Mouse (Mus musculus): ENCODE measurements at regions not wholly inside any gene's neighbourhood (a gene's known extent, or its start where the extent isn't known, plus 50 kb on each side); places are given as distances from the start of the nearest gene placed in this dataset.

DNA sequence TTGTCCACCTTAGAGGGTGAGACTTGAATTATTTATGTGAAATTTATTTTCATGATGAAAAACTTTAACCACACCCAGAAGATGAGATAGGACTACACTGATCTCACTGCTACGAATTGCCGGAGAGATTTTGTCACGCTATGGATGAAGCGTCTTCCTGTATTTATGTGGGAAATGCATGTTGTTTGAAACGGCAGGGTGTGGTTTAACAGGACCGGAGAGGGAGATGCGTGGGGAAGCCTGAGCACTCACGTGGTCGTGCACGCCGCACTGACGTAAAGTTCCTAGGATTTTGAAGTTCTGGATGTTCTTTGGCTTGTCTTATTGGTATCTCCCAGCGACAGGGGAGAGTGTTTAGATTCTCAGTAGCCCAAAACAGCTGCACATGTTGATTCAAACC lies 139.3 kb upstream of the Ubr2 start:
- no peaks in the 10 kb centered on the region for H3K27me3 ChIP-seq
- no peak for ATAC-seq (ENCODE audit: insufficient number of reproducible peaks, low FRiP score, low TSS enrichment, low read depth)
- peaks cover 58% of the 10 kb centered on the region for H3K4me1 ChIP-seq
- 67% methylated on average over 13 of the region's 13 CpGs for WGBS
- no peak overlapping the region for H3K27ac ChIP-seq (replicated peaks)
- H3K9ac ChIP-seq, result no peak overlapping the region
- no peaks in the 10 kb centered on the region for H3K9me3 ChIP-seq (replicated peaks)
- no peak overlapping the region for H3K4me3 ChIP-seq (replicated peaks)
- no peaks in the 10 kb centered on the region for H3K36me3 ChIP-seq
- H3K4me2 ChIP-seq (replicated peaks), result no peak overlapping the region

DNA sequence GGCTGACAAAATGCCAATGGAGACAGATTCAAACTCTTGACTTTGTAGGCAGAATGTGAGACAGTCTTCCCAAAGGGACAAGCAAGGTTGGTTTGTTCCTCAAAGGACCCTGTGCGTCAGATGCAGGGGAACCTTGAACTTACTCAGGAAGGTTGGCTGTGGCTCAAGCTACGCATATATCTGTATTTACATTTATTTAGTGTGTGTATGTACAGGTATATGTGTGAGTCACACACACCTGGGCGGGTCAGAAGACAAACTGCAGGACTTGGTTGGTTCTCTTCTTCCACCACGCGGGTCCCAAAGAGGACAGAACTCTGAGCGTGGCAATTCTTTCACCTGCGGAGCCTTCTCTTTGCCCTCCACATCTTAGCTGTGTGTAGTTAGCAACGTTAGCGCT lies 138.8 kb upstream of the Ubr2 start:
- no peak overlapping the region for H3K27ac ChIP-seq (replicated peaks)
- peaks cover 63% of the 10 kb centered on the region for H3K4me1 ChIP-seq
- H3K4me2 ChIP-seq (replicated peaks), result no peak overlapping the region
- H3K9ac ChIP-seq, result no peak overlapping the region
- 89% methylated on average over 9 of the region's 9 CpGs for WGBS
- H3K4me3 ChIP-seq (replicated peaks), result no peak overlapping the region
- H3K36me3 ChIP-seq, result no peaks in the 10 kb centered on the region
- no peak for ATAC-seq (ENCODE audit: insufficient number of reproducible peaks, low FRiP score, low TSS enrichment, low read depth)
- no peaks in the 10 kb centered on the region for H3K27me3 ChIP-seq
- no peaks in the 10 kb centered on the region for H3K9me3 ChIP-seq (replicated peaks)

DNA sequence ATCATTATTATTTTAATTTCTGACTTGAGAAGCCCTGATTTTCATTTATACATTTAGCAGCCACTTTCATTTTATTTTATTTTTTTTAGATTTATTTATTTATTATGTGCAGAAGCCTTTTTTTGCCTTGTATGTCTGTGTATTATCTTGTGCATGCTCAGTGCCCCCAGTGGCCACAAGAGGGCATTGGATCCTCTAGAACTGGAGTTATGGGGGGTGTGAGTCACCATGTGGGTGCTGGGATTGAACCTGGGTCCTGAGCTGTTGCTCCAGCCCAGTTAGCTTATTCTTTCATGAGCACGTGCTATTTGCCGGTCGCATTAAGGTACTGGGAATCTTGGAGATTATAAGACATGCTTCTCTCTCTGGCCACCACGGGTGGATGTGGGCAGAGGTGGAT lies 136.3 kb upstream of the Ubr2 start:
- no peak overlapping the region for H3K9ac ChIP-seq
- no peak for ATAC-seq (ENCODE audit: insufficient number of reproducible peaks, low FRiP score, low TSS enrichment, low read depth)
- no peak overlapping the region for H3K4me3 ChIP-seq (replicated peaks)
- no peaks in the 10 kb centered on the region for H3K36me3 ChIP-seq
- no peak overlapping the region for H3K4me2 ChIP-seq (replicated peaks)
- no peak overlapping the region for H3K27ac ChIP-seq (replicated peaks)
- no peaks in the 10 kb centered on the region for H3K27me3 ChIP-seq
- H3K4me1 ChIP-seq, result peaks cover 75% of the 10 kb centered on the region
- H3K9me3 ChIP-seq (replicated peaks), result no peaks in the 10 kb centered on the region
- 87% methylated on average over 4 of the region's 4 CpGs for WGBS

DNA sequence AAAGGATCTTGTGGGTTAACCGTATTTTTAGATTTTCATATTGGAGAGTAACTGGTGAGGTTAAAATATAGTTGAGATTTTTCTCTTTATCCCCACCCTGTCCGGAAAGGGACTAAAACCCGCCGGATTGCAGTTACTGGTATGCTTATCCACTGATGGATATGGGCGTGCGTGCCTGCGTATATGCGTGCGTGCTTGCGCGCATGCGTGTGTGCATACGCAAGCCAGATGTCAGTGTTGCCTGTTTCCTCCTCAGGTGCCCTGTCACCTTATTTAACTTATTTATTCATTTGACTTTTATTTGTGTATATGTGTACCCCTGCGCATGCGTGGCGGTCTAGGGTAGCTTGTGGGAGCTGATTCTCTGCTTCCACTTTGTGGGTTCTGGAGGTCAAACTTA lies 135.2 kb upstream of the Ubr2 start:
- Histone ChIP-seq H3K36me3 (no peaks in the 10 kb centered on the region), H3K9ac (no peak overlapping the region), H3K27ac (replicated peaks) (no peak overlapping the region), H3K4me1 (peaks cover 66% of the 10 kb centered on the region), H3K27me3 (no peaks in the 10 kb centered on the region), H3K4me3 (replicated peaks) (no peak overlapping the region), H3K9me3 (replicated peaks) (no peaks in the 10 kb centered on the region), H3K4me2 (replicated peaks) (no peak overlapping the region)
- 95% methylated on average over 16 of the region's 16 CpGs for WGBS
- no peak for ATAC-seq (ENCODE audit: insufficient number of reproducible peaks, low FRiP score, low TSS enrichment, low read depth)

DNA sequence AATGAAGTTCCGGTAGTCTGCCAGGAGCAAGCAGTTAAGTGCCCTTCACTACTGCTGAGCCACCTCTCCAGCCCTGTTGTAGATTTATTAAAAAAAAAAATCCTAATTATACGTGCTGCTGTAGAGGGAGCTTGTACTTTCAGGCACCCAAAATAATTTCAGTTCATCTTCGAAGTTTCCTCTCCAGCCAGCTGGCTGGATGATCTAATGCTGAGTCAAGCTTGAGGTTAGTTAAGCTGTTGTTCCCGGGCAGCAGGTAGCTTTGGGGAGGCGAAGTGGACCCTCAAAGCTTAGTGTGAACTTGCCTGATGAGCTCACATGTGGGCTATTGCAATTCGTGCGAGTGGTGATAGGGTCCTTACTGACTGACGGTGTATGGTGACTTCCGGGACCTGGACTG lies 134.6 kb upstream of the Ubr2 start:
- H3K27ac ChIP-seq (replicated peaks), result 0 out of 2 replicates have a peak overlapping the region, but pooled peaks have one; percentile 31
- H3K4me2 ChIP-seq (replicated peaks), result no peak overlapping the region

DNA sequence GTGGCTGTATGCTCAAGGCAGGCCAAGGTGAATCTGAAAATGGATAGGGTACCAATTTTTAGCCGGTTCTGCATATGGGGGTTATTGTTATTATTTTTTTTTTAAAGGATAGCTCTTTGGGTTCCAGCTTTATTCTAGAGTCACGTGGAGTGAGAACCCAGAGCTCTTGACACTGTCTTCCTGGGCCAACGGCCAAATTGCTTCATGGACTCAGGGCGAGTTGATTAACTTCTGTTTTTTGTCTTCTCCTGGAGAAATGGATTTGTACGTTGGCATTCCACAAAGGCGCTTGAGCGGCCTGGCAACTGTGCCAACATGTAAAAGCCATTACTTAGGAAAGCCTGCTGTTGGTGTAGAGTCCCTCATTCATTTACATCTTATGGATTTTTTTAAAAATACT lies 134.1 kb upstream of the Ubr2 start:
- no peak overlapping the region for H3K4me2 ChIP-seq (replicated peaks)
- no peak overlapping the region for H3K9ac ChIP-seq
- H3K36me3 ChIP-seq, result no peaks in the 10 kb centered on the region
- H3K27me3 ChIP-seq, result no peaks in the 10 kb centered on the region
- H3K4me1 ChIP-seq, result peaks cover 62% of the 10 kb centered on the region
- WGBS, result 41% methylated on average over 7 of the region's 7 CpGs
- 0 out of 2 replicates have a peak overlapping the region, but pooled peaks have one; percentile 67 for H3K4me3 ChIP-seq (replicated peaks)
- H3K27ac ChIP-seq (replicated peaks), result 0 out of 2 replicates have a peak overlapping the region, but pooled peaks have one; percentile 31
- ATAC-seq (ENCODE audit: insufficient number of reproducible peaks, low FRiP score, low TSS enrichment, low read depth), result no peak
- no peaks in the 10 kb centered on the region for H3K9me3 ChIP-seq (replicated peaks)

More for the DNA sequence above, 134.6 kb upstream of the Ubr2 start:
- ATAC-seq (ENCODE audit: insufficient number of reproducible peaks, low FRiP score, low TSS enrichment, low read depth), result no peak
- no peaks in the 10 kb centered on the region for H3K27me3 ChIP-seq
- H3K4me1 ChIP-seq, result peaks cover 62% of the 10 kb centered on the region
- H3K36me3 ChIP-seq, result no peaks in the 10 kb centered on the region
- H3K9me3 ChIP-seq (replicated peaks), result no peaks in the 10 kb centered on the region
- H3K9ac ChIP-seq, result no peak overlapping the region
- WGBS, result 80% methylated on average over 9 of the region's 9 CpGs
- no peak overlapping the region for H3K4me3 ChIP-seq (replicated peaks)

DNA sequence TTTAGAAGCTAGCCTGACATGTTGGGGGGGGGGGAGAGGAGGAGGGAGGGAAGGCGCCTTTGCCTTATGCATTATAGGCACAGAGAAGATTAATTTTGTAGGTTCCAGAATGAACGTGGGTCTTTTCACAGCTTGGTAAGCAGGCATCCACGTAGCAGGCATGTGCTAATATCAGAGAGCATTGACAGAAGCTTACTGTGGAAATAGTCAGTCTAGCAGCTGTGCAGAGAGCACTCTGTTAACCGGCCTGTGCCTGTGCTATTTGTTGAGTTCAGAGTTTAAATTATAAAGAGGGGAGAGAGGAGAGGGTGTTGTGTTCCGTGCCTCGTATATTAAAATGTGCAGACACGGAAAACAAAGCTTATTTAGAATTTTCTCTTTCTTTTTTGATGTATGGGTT lies 133.5 kb upstream of the Ubr2 start:
- WGBS, result 53% methylated on average over 7 of the region's 7 CpGs
- Histone ChIP-seq H3K27ac (replicated peaks) (peak overlapping the region; percentile 31; the same call in 1 of the 2 replicates), H3K36me3 (no peaks in the 10 kb centered on the region), H3K27me3 (no peaks in the 10 kb centered on the region), H3K9ac (no peak overlapping the region), H3K4me1 (peaks cover 61% of the 10 kb centered on the region), H3K4me2 (replicated peaks) (peak overlapping the region; percentile 86; the same call in 1 of the 2 replicates), H3K9me3 (replicated peaks) (no peaks in the 10 kb centered on the region), H3K4me3 (replicated peaks) (peak overlapping the region; percentile 67)
- ATAC-seq (ENCODE audit: insufficient number of reproducible peaks, low FRiP score, low TSS enrichment, low read depth), result no peak

DNA sequence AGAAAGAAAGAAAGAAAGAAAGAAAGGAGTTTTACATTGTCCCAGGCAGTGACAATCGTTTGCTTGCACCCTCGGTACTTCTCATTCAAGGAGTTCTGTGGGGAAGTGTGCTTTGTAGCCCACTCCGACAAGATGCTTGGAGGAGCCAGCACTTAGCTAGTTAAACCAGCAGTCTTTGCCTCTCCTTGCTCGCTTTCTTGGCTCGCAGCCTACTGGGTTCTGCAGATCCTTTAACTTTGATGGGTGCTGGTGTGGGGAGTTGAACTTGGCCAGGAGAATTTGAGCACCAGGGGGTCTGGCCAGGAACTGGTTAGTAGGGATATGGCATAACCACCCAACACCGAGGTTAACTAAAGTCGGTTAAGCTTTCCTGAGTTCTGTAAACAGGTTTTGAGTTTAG lies 132.5 kb upstream of the Ubr2 start:
- peak overlapping the region; percentile 67 for H3K4me3 ChIP-seq (replicated peaks)
- no peaks in the 10 kb centered on the region for H3K9me3 ChIP-seq (replicated peaks)
- H3K4me2 ChIP-seq (replicated peaks), result peak overlapping the region; percentile 86
- no peaks in the 10 kb centered on the region for H3K27me3 ChIP-seq
- H3K27ac ChIP-seq (replicated peaks), result peak overlapping the region; percentile 99; the same call in 1 of the 2 replicates
- no peaks in the 10 kb centered on the region for H3K36me3 ChIP-seq
- 8% methylated on average over 7 of the region's 7 CpGs for WGBS
- peaks cover 55% of the 10 kb centered on the region for H3K4me1 ChIP-seq
- no peak for ATAC-seq (ENCODE audit: insufficient number of reproducible peaks, low FRiP score, low TSS enrichment, low read depth)
- H3K9ac ChIP-seq, result no peak overlapping the region

DNA sequence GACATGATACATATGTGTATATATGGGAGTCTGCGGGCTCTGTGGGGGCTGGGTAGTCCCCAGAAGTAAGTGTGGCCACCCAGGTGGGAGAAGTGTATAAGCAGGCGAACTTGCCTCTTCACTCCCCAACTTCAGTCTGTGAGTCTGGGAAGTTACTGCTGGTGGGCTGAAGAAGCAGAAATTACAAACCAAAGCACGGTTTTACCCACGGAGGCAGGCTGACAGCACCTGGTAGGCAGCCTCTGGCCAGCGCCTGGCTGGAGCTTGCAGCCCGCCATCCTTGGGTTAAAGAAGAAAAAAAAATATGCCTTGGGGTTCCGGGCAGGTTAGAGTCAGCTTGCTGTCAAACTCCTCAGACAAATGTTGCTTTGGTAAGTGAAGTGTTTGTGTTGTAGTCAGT lies 131.9 kb upstream of the Ubr2 start:
- Histone ChIP-seq H3K36me3 (no peaks in the 10 kb centered on the region), H3K27me3 (no peaks in the 10 kb centered on the region), H3K27ac (replicated peaks) (peak overlapping the region; percentile 99), H3K9me3 (replicated peaks) (no peaks in the 10 kb centered on the region), H3K4me3 (replicated peaks) (peak overlapping the region; percentile 67), H3K9ac (peak overlapping the region; percentile 53), H3K4me2 (replicated peaks) (peak overlapping the region; percentile 86), H3K4me1 (peaks cover 54% of the 10 kb centered on the region)
- no peak for ATAC-seq (ENCODE audit: insufficient number of reproducible peaks, low FRiP score, low TSS enrichment, low read depth)
- WGBS, result 1% methylated on average over 7 of the region's 7 CpGs

DNA sequence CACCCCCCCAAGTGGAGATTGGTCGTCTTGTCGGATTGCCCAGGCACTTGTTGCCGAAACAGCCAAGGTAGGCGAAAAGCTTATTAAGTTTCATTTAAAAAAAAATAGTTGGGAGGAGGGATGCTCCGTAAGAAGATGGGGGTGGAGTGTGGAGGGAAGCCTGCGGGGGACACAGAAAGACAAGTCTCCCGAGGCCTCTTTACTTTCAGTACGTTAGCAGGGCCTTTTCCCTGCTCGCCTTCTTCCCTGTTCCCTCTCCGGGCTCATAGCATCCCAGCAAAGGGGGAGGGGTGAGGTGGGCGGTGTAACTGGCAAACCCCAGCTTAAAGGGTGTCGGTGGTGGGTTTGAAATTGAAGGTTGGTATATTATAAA lies 131.5 kb upstream of the Ubr2 start:
- no peaks in the 10 kb centered on the region for H3K27me3 ChIP-seq
- peak overlapping the region; percentile 67 for H3K4me3 ChIP-seq (replicated peaks)
- H3K4me2 ChIP-seq (replicated peaks), result peak overlapping the region; percentile 86
- peak overlapping the region; percentile 99 for H3K27ac ChIP-seq (replicated peaks)
- H3K36me3 ChIP-seq, result no peaks in the 10 kb centered on the region
- H3K4me1 ChIP-seq, result peaks cover 51% of the 10 kb centered on the region
- WGBS, result 1% methylated on average over 12 of the region's 12 CpGs
- no peak for ATAC-seq (ENCODE audit: insufficient number of reproducible peaks, low FRiP score, low TSS enrichment, low read depth)
- H3K9me3 ChIP-seq (replicated peaks), result no peaks in the 10 kb centered on the region
- peak overlapping the region; percentile 53 for H3K9ac ChIP-seq

DNA sequence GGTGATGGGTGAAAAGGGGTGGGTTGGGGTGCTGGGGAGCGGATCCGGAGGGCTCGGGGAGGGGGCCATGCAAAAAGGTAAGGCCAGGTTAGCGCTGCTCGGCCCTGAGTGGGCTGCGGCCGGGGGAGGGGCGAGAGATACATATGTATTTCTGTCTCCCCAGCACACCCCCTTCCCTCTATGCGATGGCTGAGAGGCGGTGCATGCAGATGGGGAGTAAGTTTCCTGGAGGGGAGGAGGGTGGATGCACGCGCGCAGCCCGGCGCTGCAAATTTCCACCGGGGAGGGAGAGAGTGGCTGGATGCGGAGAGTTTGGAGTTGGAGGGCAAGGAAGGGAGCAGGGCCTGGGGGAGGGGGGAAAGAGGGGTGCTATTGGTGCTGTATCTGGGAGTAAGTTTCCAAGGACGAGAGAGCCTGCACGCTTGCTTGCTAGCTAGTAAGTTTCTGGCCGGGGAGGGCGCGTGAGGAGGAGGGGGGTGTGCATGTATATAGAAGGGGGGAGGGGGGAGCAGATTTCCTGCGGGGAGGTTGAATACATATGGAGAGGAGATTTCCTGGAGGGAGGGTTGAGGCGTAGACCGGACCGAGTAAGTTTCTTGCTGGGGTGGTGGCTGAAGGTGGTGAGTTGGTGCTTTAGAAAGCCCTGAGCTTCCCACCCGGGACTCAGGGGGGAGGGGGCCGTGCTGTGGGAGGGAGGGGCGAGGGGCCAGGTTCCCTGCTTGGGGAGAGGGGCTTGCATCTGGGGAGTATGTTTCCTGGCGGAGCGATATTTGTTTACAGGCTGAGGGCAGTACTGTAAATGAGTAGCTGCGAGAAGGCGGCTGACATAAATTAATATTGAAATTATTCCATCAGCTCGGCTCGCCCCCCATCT lies 130.8 kb upstream of the Ubr2 start:
- WGBS, result under 1% methylated on average over 35 of the region's 35 CpGs
- Histone ChIP-seq H3K36me3 (no peaks in the 10 kb centered on the region), H3K4me3 (replicated peaks) (peak overlapping the region; percentile 67), H3K9ac (peak overlapping the region; percentile 53), H3K27me3 (no peaks in the 10 kb centered on the region), H3K27ac (replicated peaks) (peak overlapping the region; percentile 99), H3K4me2 (replicated peaks) (peak overlapping the region; percentile 86), H3K4me1 (peaks cover 48% of the 10 kb centered on the region), H3K9me3 (replicated peaks) (no peaks in the 10 kb centered on the region)
- ATAC-seq (ENCODE audit: insufficient number of reproducible peaks, low FRiP score, low TSS enrichment, low read depth), result peak; percentile 70

Measured in embryonic facial prominence, embryonic 15.5 days (tissue).